Mouse (Mus musculus): ENCODE data around the gene Trpm5. TPM values are rescaled to one million over a fixed set of nuclear protein-coding genes. Genes with fewer than 3 reads are reported as not detected.

Trpm5 gene
- total RNA-seq, 2 experiments from 2014 or later = not detected

Other genes with a start within 250 kb of the Trpm5 start
- gene Th, start 163.5 kb downstream of the Trpm5 start, total RNA-seq (2015) = not detected in 2 replicates
- gene Th, start 163.5 kb downstream of the Trpm5 start, total RNA-seq (2017) = not detected in 2 replicates
- gene Ascl2, start 125.4 kb downstream of the Trpm5 start, total RNA-seq (2015) = 0.67 and 1.0 TPM in 2 replicates
- gene Ascl2, start 125.4 kb downstream of the Trpm5 start, total RNA-seq (2017) = 0.68 TPM in 1 of 2 replicates, not detected in the other
- gene Tspan32, start 89.6 kb downstream of the Trpm5 start, total RNA-seq (2015) = 127 and 144 TPM in 2 replicates
- 98.1 and 105 TPM in 2 replicates for gene Tspan32, start 89.6 kb downstream of the Trpm5 start, total RNA-seq (2017)
- 118 and 140 TPM in 2 replicates for gene Cd81, start 41.9 kb downstream of the Trpm5 start, total RNA-seq (2015)
- gene Cd81, start 41.9 kb downstream of the Trpm5 start, total RNA-seq (2017) = 121 and 181 TPM in 2 replicates
- 18.7 and 23.5 TPM in 2 replicates for gene Tssc4, start 25.4 kb downstream of the Trpm5 start, total RNA-seq (2015)
- gene Tssc4, start 25.4 kb downstream of the Trpm5 start, total RNA-seq (2017) = 26.8 and 33.7 TPM in 2 replicates
- not detected in 2 replicates for gene Kcnq1, start 11.7 kb upstream of the Trpm5 start, total RNA-seq (2015)
- gene Kcnq1, start 11.7 kb upstream of the Trpm5 start, total RNA-seq (2017) = not detected in 2 replicates